Comparison of ENCODE assay signal across 19 mouse cellular contexts in genomic region chr11:94839133-94839532, GRCm38 (mm10). TPM values are rescaled to one million over a fixed set of nuclear protein-coding genes. Genes with fewer than 3 reads are reported as not detected.
DNase-seq lines count a peak whose midpoint lies in the region; ATAC-seq and TF ChIP-seq lines count a peak whose summit lies in the region.
"Had no signal": no experiment of that assay in that cellular context is flagged by ENCODE, and none has a peak within 500 bp of the region (broad histone marks: within the 10 kb centered on the region; RNA-seq: fewer than 3 reads in every experiment).

No protein-coding gene starts in this region.

- no peak for DNase-seq in heart, postnatal 0 days (ENCODE audit: low spot score)
- DNase-seq in heart, adult 9 months (ENCODE audit: low spot score in 2 of 2), result no peak
- no peak for DNase-seq in liver, postnatal 0 days
- DNase-seq in MEL (ENCODE audit: low read depth, low spot score), result no peak
- DNase-seq in thymus, postnatal 25 days, result no peak
- DNase-seq: cerebellum, adult 18-20 months; heart, adult 11 months; right cerebral cortex, adult 18-20 months had no signal

- no peak for TF ChIP-seq POLR2A in MEL (IDR thresholded peaks at IDR 0.05; ENCODE audit: control insufficient read depth in 1 of 2, insufficient read depth in 1 of 2, low read depth in 1 of 2, low read length in 2 of 2, poor library complexity in 1 of 2)

- ATAC-seq in heart, postnatal 0 days (ENCODE audit: insufficient read depth, low read depth), result no peak
- ATAC-seq in liver, postnatal 0 days, result no peak
- no peak for ATAC-seq in liver, embryonic 12.5 days
- 0 out of 2 replicates have a peak, but pooled peaks have one; percentile 36 for ATAC-seq in common myeloid progenitor, adult 5-6 weeks (replicated peaks; ENCODE audit: low read depth, poor library complexity, severe bottlenecking)
- ATAC-seq in inflammation-experienced regulatory T-cells, adult 6 months, result no peak
- ATAC-seq: intestine, embryonic 15.5 days had no signal

- no peaks in the 10 kb centered on the region for H3K36me3 ChIP-seq in heart, postnatal 0 days (replicated peaks; ENCODE audit: control insufficient read depth, insufficient read depth, low read length)
- no peaks in the 10 kb centered on the region for H3K36me3 ChIP-seq in liver, postnatal 0 days (replicated peaks; ENCODE audit: insufficient read depth, low read length)
- H3K36me3 ChIP-seq in liver, embryonic 12.5 days, result no peaks in the 10 kb centered on the region
- no peaks in the 10 kb centered on the region for H3K36me3 ChIP-seq in MEL (ENCODE audit: control insufficient read depth in 1 of 2, insufficient read depth in 2 of 2, low read length in 2 of 2)
- H3K36me3 ChIP-seq: embryonic facial prominence, embryonic 12.5 days; forebrain, embryonic 10.5 days; intestine, embryonic 15.5 days; lung, embryonic 15.5 days had no signal

- H3K27me3 ChIP-seq in heart, postnatal 0 days (ENCODE audit: control insufficient read depth, insufficient read depth, low read length), result 0 out of 2 replicates have a peak, but pooled peaks cover 3% of the 10 kb centered on the region
- no peaks in the 10 kb centered on the region for H3K27me3 ChIP-seq in liver, postnatal 0 days (ENCODE audit: insufficient read depth, low read length)
- no peaks in the 10 kb centered on the region for H3K27me3 ChIP-seq in liver, embryonic 12.5 days (replicated peaks)
- H3K27me3 ChIP-seq in MEL (ENCODE audit: control insufficient read depth in 1 of 2, insufficient read depth in 2 of 2, low read length in 2 of 2), result peaks cover 6 to 14% of the 10 kb centered on the region in 2 experiments
- H3K27me3 ChIP-seq: embryonic facial prominence, embryonic 12.5 days; intestine, embryonic 15.5 days; lung, embryonic 15.5 days had no signal

- H3K9ac ChIP-seq in heart, postnatal 0 days (replicated peaks; ENCODE audit: low read depth, low read length), result no peak overlapping the region
- no peak overlapping the region for H3K9ac ChIP-seq in liver, postnatal 0 days (replicated peaks)
- no peak overlapping the region for H3K9ac ChIP-seq in liver, embryonic 12.5 days
- no peak overlapping the region for H3K9ac ChIP-seq in MEL (ENCODE audit: control insufficient read depth, low read depth, low read length, poor library complexity, severe bottlenecking)
- H3K9ac ChIP-seq: embryonic facial prominence, embryonic 12.5 days; intestine, embryonic 15.5 days; lung, embryonic 15.5 days had no signal

- no peaks in the 10 kb centered on the region for H3K4me1 ChIP-seq in heart, postnatal 0 days (ENCODE audit: control insufficient read depth, insufficient read depth)
- no peaks in the 10 kb centered on the region for H3K4me1 ChIP-seq in liver, postnatal 0 days (ENCODE audit: insufficient read depth)
- H3K4me1 ChIP-seq in liver, embryonic 12.5 days, result no peaks in the 10 kb centered on the region
- no peaks in the 10 kb centered on the region for H3K4me1 ChIP-seq in MEL (ENCODE audit: control insufficient read depth in 1 of 2, insufficient read depth in 2 of 2, low read length in 2 of 2)
- H3K4me1 ChIP-seq: embryonic facial prominence, embryonic 12.5 days; forebrain, embryonic 10.5 days; intestine, embryonic 15.5 days; lung, embryonic 15.5 days had no signal

- H3K4me2 ChIP-seq in heart, postnatal 0 days (ENCODE audit: low read depth, low read length), result no peak overlapping the region
- no peak overlapping the region for H3K4me2 ChIP-seq in liver, postnatal 0 days (ENCODE audit: low read depth, low read length)
- H3K4me2 ChIP-seq in liver, embryonic 12.5 days, result no peak overlapping the region
- H3K4me2 ChIP-seq: embryonic facial prominence, embryonic 12.5 days; intestine, embryonic 15.5 days; lung, embryonic 15.5 days had no signal

- TF ChIP-seq EP300 in heart, postnatal 0 days (IDR thresholded peaks at IDR 0.05; ENCODE audit: low read depth), result no peak
- no peak for TF ChIP-seq EP300 in liver, postnatal 0 days (IDR thresholded peaks at IDR 0.05; ENCODE audit: low read depth)
- no peak for TF ChIP-seq EP300 in MEL (IDR thresholded peaks at IDR 0.05; ENCODE audit: low read depth in 1 of 2, low read length in 2 of 2)

- peak; percentile 5; the same call in 1 of the 2 replicates for TF ChIP-seq RAD21 in MEL (IDR thresholded peaks at IDR 0.05; ENCODE audit: low read depth, low read length)

- H3K9me3 ChIP-seq in heart, postnatal 0 days (replicated peaks; ENCODE audit: control insufficient read depth, low read length), result no peaks in the 10 kb centered on the region
- H3K9me3 ChIP-seq in liver, postnatal 0 days (ENCODE audit: low read length), result no peaks in the 10 kb centered on the region
- H3K9me3 ChIP-seq in liver, embryonic 12.5 days (replicated peaks), result no peaks in the 10 kb centered on the region
- H3K9me3 ChIP-seq in MEL (replicated peaks; ENCODE audit: insufficient read depth, low read length), result no peaks in the 10 kb centered on the region
- H3K9me3 ChIP-seq: embryonic facial prominence, embryonic 12.5 days; forebrain, embryonic 10.5 days; intestine, embryonic 15.5 days; lung, embryonic 15.5 days had no signal

- no peak overlapping the region for H3K4me3 ChIP-seq in heart, postnatal 0 days (ENCODE audit: low read depth, low read length)
- H3K4me3 ChIP-seq in liver, postnatal 0 days (ENCODE audit: low read depth, low read length), result no peak overlapping the region
- H3K4me3 ChIP-seq in liver, embryonic 12.5 days, result no peak overlapping the region
- H3K4me3 ChIP-seq in MEL (ENCODE audit: control insufficient read depth in 1 of 2, insufficient read depth in 1 of 2, low read depth in 2 of 2, low read length in 2 of 2), result no peak overlapping the region
- H3K4me3 ChIP-seq: embryonic facial prominence, embryonic 12.5 days; forebrain, embryonic 10.5 days; intestine, embryonic 15.5 days; lung, embryonic 15.5 days had no signal

- no peaks in the 10 kb centered on the region for H3K79me2 ChIP-seq in MEL (ENCODE audit: control insufficient read depth, insufficient read depth, low read length, poor library complexity)

- TF ChIP-seq CTCF in heart, postnatal 0 days (IDR thresholded peaks at IDR 0.05; ENCODE audit: low read depth), result peak; percentile 43
- TF ChIP-seq CTCF in liver, postnatal 0 days (IDR thresholded peaks at IDR 0.05; ENCODE audit: low read depth), result peak; percentile 51
- peak in 1 of 3 experiments; percentile 35; a peak in 3 of 6 replicates for TF ChIP-seq CTCF in MEL (IDR thresholded peaks at IDR 0.05 in 2 of 3, conservative IDR thresholded peaks at IDR 0.05 in 1 of 3; ENCODE audit: control insufficient read depth in 1 of 3, insufficient read depth in 1 of 3, low read depth in 2 of 3, low read length in 3 of 3, poor library complexity in 1 of 3, severe bottlenecking in 1 of 3)

- H3K27ac ChIP-seq in heart, postnatal 0 days (ENCODE audit: low read depth), result no peak overlapping the region
- no peak overlapping the region for H3K27ac ChIP-seq in liver, postnatal 0 days (ENCODE audit: low read depth)
- H3K27ac ChIP-seq in liver, embryonic 12.5 days, result no peak overlapping the region
- H3K27ac ChIP-seq in MEL (ENCODE audit: control insufficient read depth, low read depth, low read length), result no peak overlapping the region
- H3K27ac ChIP-seq: embryonic facial prominence, embryonic 12.5 days; forebrain, embryonic 10.5 days; intestine, embryonic 15.5 days; lung, embryonic 15.5 days had no signal

TF ChIP-seq in MEL, 35 proteins besides CTCF, POLR2A, EP300 and RAD21:
- no peak for TF ChIP-seq MXI1 (IDR thresholded peaks at IDR 0.05; ENCODE audit: low read depth, low read length)
- peak; percentile 22; the same call in 1 of the 2 replicates for TF ChIP-seq SMC3 (IDR thresholded peaks at IDR 0.05; ENCODE audit: low read depth, low read length)

RNA-seq across cellular contexts. Expression of gene Tmem92, which starts 56.6 kb away (rescaled TPM):
- not detected in 2 replicates for total RNA-seq in heart, postnatal 0 days (2014; rRNA removed; ENCODE audit: low replicate concordance)
- polyA plus RNA-seq in heart, postnatal 0 days (2015; fragmentation: Nextera tagmentation; extraction: Ambion mirVana), result not detected in 2 replicates
- polyA plus RNA-seq in liver, postnatal 0 days (2015; fragmentation: Nextera tagmentation; extraction: Ambion mirVana), result not detected in 2 replicates
- not detected in 2 replicates for polyA plus RNA-seq in liver, embryonic 12.5 days (2016; fragmentation: Nextera tagmentation; extraction: Ambion mirVana)
- total RNA-seq in MEL (2012; rRNA removed), result not detected in 2 replicates
- polyA plus RNA-seq in MEL (2012; ENCODE audit: insufficient read depth in 1 of 2, insufficient read length in 2 of 2, low read depth in 1 of 2, low replicate concordance in 2 of 2, missing spikeins in 1 of 2), result not detected
- not detected in 2 replicates for total RNA-seq in common myeloid progenitor, adult 5-6 weeks (2017)
- polyA plus RNA-seq in inflammation-experienced regulatory T-cells, adult 6 months (2017; shearing (Covaris generic)), result not detected
- total RNA-seq: heart, postnatal 25 days had no signal
- polyA plus RNA-seq: embryonic facial prominence, embryonic 12.5 days; forebrain, embryonic 10.5 days; limb, embryonic 11.5 days; lung, embryonic 15.5 days; spleen, adult 2 months; testis, adult 2 months had no signal
